Mouse (Mus musculus): ENCODE measurements around the gene Elmo1. TPM values are rescaled to one million over a fixed set of nuclear protein-coding genes. Genes with fewer than 3 reads are reported as not detected.

The Elmo1 gene
- total and polyA plus RNA-seq, 3 experiments, result 0.16 to 5.3 TPM; not detected in 1

GRCm38 (mm10) chr13:20320232-20320631 is 229.8 kb downstream of the Elmo1 start:
- H3K9me3 ChIP-seq (replicated peaks), result no peaks in the 10 kb centered on the region
- TF ChIP-seq GATA2 (IDR thresholded peaks at IDR 0.05; ENCODE audit: borderline replicate concordance, low read depth, low read length), result no peak
- no peak for TF ChIP-seq TAL1 (conservative IDR thresholded peaks at IDR 0.05; ENCODE audit: low read depth, low read length)
- no peak for TF ChIP-seq CTCF (IDR thresholded peaks at IDR 0.05; ENCODE audit: low read depth, low read length)
- no peak for TF ChIP-seq POLR2AphosphoS5 (IDR thresholded peaks at IDR 0.05; ENCODE audit: insufficient replicate concordance, low read depth, low read length)
- no peak for TF ChIP-seq GATA1 (IDR thresholded peaks at IDR 0.05; ENCODE audit: borderline replicate concordance, low read length)

GRCm38 (mm10) chr13:20323478-20323877 is 233.1 kb downstream of the Elmo1 start:
- DNase-seq (ENCODE audit: low spot score) (no peak), ATAC-seq (ENCODE audit: extremely low read depth, insufficient number of reproducible peaks, low FRiP score, poor library complexity, severe bottlenecking) (no peak)
- TF ChIP-seq TAL1 (conservative IDR thresholded peaks at IDR 0.05; ENCODE audit: low read depth, low read length) (no peak), GATA2 (IDR thresholded peaks at IDR 0.05; ENCODE audit: borderline replicate concordance, low read depth, low read length) (no peak), POLR2AphosphoS5 (IDR thresholded peaks at IDR 0.05; ENCODE audit: insufficient replicate concordance, low read depth, low read length) (no peak), GATA1 (IDR thresholded peaks at IDR 0.05; ENCODE audit: borderline replicate concordance, low read length) (no peak), CTCF (IDR thresholded peaks at IDR 0.05; ENCODE audit: low read depth, low read length) (no peak)
- Histone ChIP-seq H3K27me3 (ENCODE audit: insufficient read depth, low read length) (no peaks in the 10 kb centered on the region), H3K36me3 (replicated peaks) (no peaks in the 10 kb centered on the region), H3K9me3 (replicated peaks) (no peaks in the 10 kb centered on the region), H3K4me3 (ENCODE audit: low read depth, low read length) (no peak overlapping the region), H3K4me1 (ENCODE audit: insufficient read depth, low read depth, low read length) (no peaks in the 10 kb centered on the region)

More at GRCm38 (mm10) chr13:20320232-20320631, 229.8 kb downstream of the Elmo1 start:
- Histone ChIP-seq H3K4me1 (ENCODE audit: insufficient read depth, low read depth, low read length) (no peaks in the 10 kb centered on the region), H3K4me3 (ENCODE audit: low read depth, low read length) (no peak overlapping the region), H3K36me3 (replicated peaks) (no peaks in the 10 kb centered on the region), H3K27me3 (ENCODE audit: insufficient read depth, low read length) (no peaks in the 10 kb centered on the region)
- DNase-seq (ENCODE audit: low spot score) (no peak), ATAC-seq (ENCODE audit: extremely low read depth, insufficient number of reproducible peaks, low FRiP score, poor library complexity, severe bottlenecking) (no peak)

GRCm38 (mm10) chr13:20327064-20327463 is 236.7 kb downstream of the Elmo1 start:
- no peak for DNase-seq (ENCODE audit: low spot score)
- Histone ChIP-seq H3K27me3 (ENCODE audit: insufficient read depth, low read length) (no peaks in the 10 kb centered on the region), H3K9me3 (replicated peaks) (no peaks in the 10 kb centered on the region), H3K36me3 (replicated peaks) (no peaks in the 10 kb centered on the region), H3K4me1 (ENCODE audit: insufficient read depth, low read depth, low read length) (no peaks in the 10 kb centered on the region), H3K4me3 (ENCODE audit: low read depth, low read length) (no peak overlapping the region)
- ATAC-seq (ENCODE audit: extremely low read depth, insufficient number of reproducible peaks, low FRiP score, poor library complexity, severe bottlenecking), result no peak
- no peak for TF ChIP-seq GATA2 (IDR thresholded peaks at IDR 0.05; ENCODE audit: borderline replicate concordance, low read depth, low read length)
- TF ChIP-seq CTCF (IDR thresholded peaks at IDR 0.05; ENCODE audit: low read depth, low read length), result no peak
- TF ChIP-seq POLR2AphosphoS5 (IDR thresholded peaks at IDR 0.05; ENCODE audit: insufficient replicate concordance, low read depth, low read length), result no peak
- TF ChIP-seq TAL1 (conservative IDR thresholded peaks at IDR 0.05; ENCODE audit: low read depth, low read length), result no peak
- TF ChIP-seq GATA1 (IDR thresholded peaks at IDR 0.05; ENCODE audit: borderline replicate concordance, low read length), result no peak

- DNase-seq (ENCODE audit: low spot score), result no peak
- TF ChIP-seq GATA2 (IDR thresholded peaks at IDR 0.05; ENCODE audit: borderline replicate concordance, low read depth, low read length) (no peak), GATA1 (IDR thresholded peaks at IDR 0.05; ENCODE audit: borderline replicate concordance, low read length) (no peak), TAL1 (conservative IDR thresholded peaks at IDR 0.05; ENCODE audit: low read depth, low read length) (no peak), CTCF (IDR thresholded peaks at IDR 0.05; ENCODE audit: low read depth, low read length) (no peak), POLR2AphosphoS5 (IDR thresholded peaks at IDR 0.05; ENCODE audit: insufficient replicate concordance, low read depth, low read length) (no peak)
- Histone ChIP-seq H3K27me3 (ENCODE audit: insufficient read depth, low read length) (no peaks in the 10 kb centered on the region), H3K4me3 (ENCODE audit: low read depth, low read length) (no peak overlapping the region), H3K36me3 (replicated peaks) (no peaks in the 10 kb centered on the region), H3K9me3 (replicated peaks) (no peaks in the 10 kb centered on the region), H3K4me1 (ENCODE audit: insufficient read depth, low read depth, low read length) (no peaks in the 10 kb centered on the region)
- ATAC-seq (ENCODE audit: extremely low read depth, insufficient number of reproducible peaks, low FRiP score, poor library complexity, severe bottlenecking), result no peak
These were observed 237.6 kb downstream of the Elmo1 start for GRCm38 (mm10) chr13:20327975-20328374.

- Histone ChIP-seq H3K27me3 (ENCODE audit: insufficient read depth, low read length) (no peaks in the 10 kb centered on the region), H3K36me3 (replicated peaks) (no peaks in the 10 kb centered on the region), H3K4me1 (ENCODE audit: insufficient read depth, low read depth, low read length) (no peaks in the 10 kb centered on the region), H3K9me3 (replicated peaks) (no peaks in the 10 kb centered on the region), H3K4me3 (ENCODE audit: low read depth, low read length) (no peak overlapping the region)
- TF ChIP-seq CTCF (IDR thresholded peaks at IDR 0.05; ENCODE audit: low read depth, low read length) (no peak), GATA2 (IDR thresholded peaks at IDR 0.05; ENCODE audit: borderline replicate concordance, low read depth, low read length) (no peak), GATA1 (IDR thresholded peaks at IDR 0.05; ENCODE audit: borderline replicate concordance, low read length) (no peak), TAL1 (conservative IDR thresholded peaks at IDR 0.05; ENCODE audit: low read depth, low read length) (no peak), POLR2AphosphoS5 (IDR thresholded peaks at IDR 0.05; ENCODE audit: insufficient replicate concordance, low read depth, low read length) (no peak)
- ATAC-seq (ENCODE audit: extremely low read depth, insufficient number of reproducible peaks, low FRiP score, poor library complexity, severe bottlenecking) (no peak), DNase-seq (ENCODE audit: low spot score) (no peak)
These were observed 238.3 kb downstream of the Elmo1 start for GRCm38 (mm10) chr13:20328672-20329071.

GRCm38 (mm10) chr13:20330954-20331353 is 240.6 kb downstream of the Elmo1 start:
- no peak for TF ChIP-seq TAL1 (conservative IDR thresholded peaks at IDR 0.05; ENCODE audit: low read depth, low read length)
- TF ChIP-seq GATA1 (IDR thresholded peaks at IDR 0.05; ENCODE audit: borderline replicate concordance, low read length), result no peak
- no peak for TF ChIP-seq POLR2AphosphoS5 (IDR thresholded peaks at IDR 0.05; ENCODE audit: insufficient replicate concordance, low read depth, low read length)
- no peak for TF ChIP-seq CTCF (IDR thresholded peaks at IDR 0.05; ENCODE audit: low read depth, low read length)
- no peak for ATAC-seq (ENCODE audit: extremely low read depth, insufficient number of reproducible peaks, low FRiP score, poor library complexity, severe bottlenecking)

More at GRCm38 (mm10) chr13:20330954-20331353, 240.6 kb downstream of the Elmo1 start:
- DNase-seq (ENCODE audit: low spot score), result no peak
- Histone ChIP-seq H3K4me1 (ENCODE audit: insufficient read depth, low read depth, low read length) (no peaks in the 10 kb centered on the region), H3K9me3 (replicated peaks) (no peaks in the 10 kb centered on the region), H3K27me3 (ENCODE audit: insufficient read depth, low read length) (no peaks in the 10 kb centered on the region), H3K36me3 (replicated peaks) (no peaks in the 10 kb centered on the region), H3K4me3 (ENCODE audit: low read depth, low read length) (no peak overlapping the region)
